Mouse (Mus musculus) adrenal gland, postnatal 10 days (tissue): ENCODE results near the gene Rnf151. TPM values are rescaled to one million over a fixed set of nuclear protein-coding genes. Genes with fewer than 3 reads are reported as not detected.
"Not testable (repeated sequence)": the region's sequence is repeated elsewhere in the genome, so short reads cannot be mapped to it uniquely, and the experiment has no call there.

Experiments used
- DNase-seq: peaks from one replicate; pipeline ENCODE4 v3.0.0; 2021; ENCODE audit warnings: mixed read lengths
- total RNA-seq, 2 experiments: library from RNA; stranded (reverse); gene quantifications; 2 replicates each; pipeline ENCODE4 v1.2.3; 2021

Rnf151 gene
- total RNA-seq, 2 experiments from 2014 or later: 0.24 TPM; not detected in 1

DNA sequence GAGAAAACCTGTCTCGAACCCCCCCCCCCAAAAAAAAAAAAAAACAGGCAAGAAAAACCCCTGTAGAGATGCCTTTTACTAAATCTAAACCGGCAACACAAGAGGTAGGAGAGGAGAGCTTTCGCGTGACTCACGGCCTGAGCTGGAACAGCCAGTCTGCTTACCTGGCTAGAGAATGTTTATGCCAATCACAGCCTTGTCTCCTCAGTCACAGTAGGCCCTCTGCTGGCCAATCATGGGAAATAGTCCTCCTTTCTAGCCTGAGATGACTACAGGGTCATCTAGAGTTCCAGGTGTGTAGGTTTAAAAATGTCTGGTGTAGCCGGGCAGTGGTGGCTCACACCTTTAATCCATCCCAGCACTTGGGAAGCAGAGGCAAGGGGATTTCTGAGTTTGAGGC, 50.4 kb downstream of the Rnf151 start:
- peak; percentile 66 for DNase-seq

DNA sequence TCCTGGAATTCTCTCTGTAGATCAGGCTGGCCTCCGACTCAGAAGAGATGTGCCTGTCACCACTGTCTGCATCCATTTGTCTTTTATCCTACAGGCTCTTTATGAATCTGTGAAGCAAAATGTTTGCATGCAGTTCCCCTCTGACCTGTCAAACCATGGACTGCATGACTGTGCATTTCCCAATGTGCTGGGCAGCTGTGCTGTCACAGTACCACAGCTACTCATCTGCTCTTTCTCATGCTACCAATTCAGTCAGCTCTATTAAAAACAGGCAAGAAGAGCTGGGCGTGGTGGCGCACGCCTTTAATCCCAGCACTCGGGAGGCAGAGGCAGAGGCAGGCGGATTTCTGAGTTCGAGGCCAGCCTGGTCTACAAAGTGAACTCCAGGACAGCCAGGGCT, 50.9 kb downstream of the Rnf151 start:
- DNase-seq: not testable (repeated sequence)

Other genes starting within 250 kb of the Rnf151 start
- 10 to 100 TPM; 19.0 to 25.2 TPM for gene E4f1, start 247.8 kb downstream of the Rnf151 start, total RNA-seq
- gene Pgp, start 247.7 kb downstream of the Rnf151 start, total RNA-seq: 10 to 100 TPM; 44.0 to 49.2 TPM
- under 1 TPM; 0.36 to 0.51 TPM for gene Bricd5, start 244.2 kb downstream of the Rnf151 start, total RNA-seq
- 10 to 100 TPM; 20.3 to 23.9 TPM for gene Mlst8, start 239.0 kb downstream of the Rnf151 start, total RNA-seq
- gene Caskin1, start 229.5 kb downstream of the Rnf151 start, total RNA-seq: 10 to 100 TPM; 11.1 to 26.5 TPM
- gene Traf7, start 190.1 kb downstream of the Rnf151 start, total RNA-seq: 100 to 1,000 TPM in 1 of 2 experiments, 10 to 100 TPM in 1; 83.5 to 104 TPM
- 1 to 10 TPM; 1.2 to 1.5 TPM for gene Rab26, start 183.9 kb downstream of the Rnf151 start, total RNA-seq
- gene Pkd1, start 168.2 kb downstream of the Rnf151 start, total RNA-seq: 10 to 100 TPM; 40.2 to 51.0 TPM
- gene Tsc2, start 85.4 kb downstream of the Rnf151 start, total RNA-seq: 100 to 1,000 TPM in 1 of 2 experiments, 10 to 100 TPM in 1; 84.9 to 110 TPM
- 10 to 100 TPM in 1 of 2 experiments, 1 to 10 TPM in 1; 6.4 to 11.6 TPM for gene Nthl1, start 85.4 kb downstream of the Rnf151 start, total RNA-seq
- 10 to 100 TPM; 66.9 to 72.8 TPM for gene Slc9a3r2, start 67.7 kb downstream of the Rnf151 start, total RNA-seq
- gene Npw, start 59.6 kb downstream of the Rnf151 start, total RNA-seq: not detected
- 10 to 100 TPM; 38.9 to 42.2 TPM for gene Zfp598, start 48.4 kb downstream of the Rnf151 start, total RNA-seq
- 10 to 100 TPM in 1 of 2 experiments, 1 to 10 TPM in 1; 5.8 to 11.7 TPM for gene Syngr3, start 28.1 kb downstream of the Rnf151 start, total RNA-seq
- gene Gfer, start 21.9 kb downstream of the Rnf151 start, total RNA-seq: 10 to 100 TPM; 36.0 to 36.8 TPM
- 1 to 10 TPM; 4.3 to 6.6 TPM for gene Noxo1, start 21.8 kb downstream of the Rnf151 start, total RNA-seq
- gene Tbl3, start 10.4 kb downstream of the Rnf151 start, total RNA-seq: 10 to 100 TPM; 39.1 to 39.9 TPM
- 100 to 1,000 TPM; 785 to 825 TPM for gene Rps2, start 53 bp upstream of the Rnf151 start, total RNA-seq
- 100 to 1,000 TPM; 422 to 522 TPM for gene Ndufb10, start 6.4 kb upstream of the Rnf151 start, total RNA-seq
- gene Rpl3l, start 9.8 kb upstream of the Rnf151 start, total RNA-seq: 10 to 100 TPM; 12.0 to 51.3 TPM
- 10 to 100 TPM; 75.1 to 93.3 TPM for gene Msrb1, start 18.6 kb upstream of the Rnf151 start, total RNA-seq
- 1 to 10 TPM; 1.6 to 2.0 TPM for gene Hs3st6, start 34.9 kb upstream of the Rnf151 start, total RNA-seq
- under 1 TPM; 0.48 to 0.75 TPM for gene Meiob, start 86.2 kb upstream of the Rnf151 start, total RNA-seq
- gene Hagh, start 122.1 kb upstream of the Rnf151 start, total RNA-seq: 100 to 1,000 TPM; 132 to 147 TPM
- gene Fahd1, start 132.3 kb upstream of the Rnf151 start, total RNA-seq: 10 to 100 TPM; 43.4 to 52.2 TPM
- gene Igfals, start 147.9 kb upstream of the Rnf151 start, total RNA-seq: 10 to 100 TPM in 1 of 2 experiments, 1 to 10 TPM in 1; 9.1 to 17.1 TPM
- gene Nubp2, start 168.3 kb upstream of the Rnf151 start, total RNA-seq: 10 to 100 TPM; 42.2 to 43.7 TPM
- 10 to 100 TPM; 31.5 to 35.6 TPM for gene Spsb3, start 168.6 kb upstream of the Rnf151 start, total RNA-seq
- gene Eme2, start 177.0 kb upstream of the Rnf151 start, total RNA-seq: 10 to 100 TPM; 30.2 to 45.4 TPM
- 100 to 1,000 TPM; 123 to 140 TPM for gene Mrps34, start 177.1 kb upstream of the Rnf151 start, total RNA-seq
- 10 to 100 TPM; 43.6 to 51.3 TPM for gene Nme3, start 178.4 kb upstream of the Rnf151 start, total RNA-seq
- 100 to 1,000 TPM in 1 of 2 experiments, 10 to 100 TPM in 1; 63.8 to 110 TPM for gene Mapk8ip3, start 218.9 kb upstream of the Rnf151 start, total RNA-seq
- gene Jpt2, start 242.6 kb upstream of the Rnf151 start, total RNA-seq: 10 to 100 TPM; 38.4 to 44.4 TPM